Mouse (Mus musculus) embryonic facial prominence, embryonic 14.5 days (tissue): ENCODE data around the gene Abhd16b. TPM values are rescaled to one million over a fixed set of nuclear protein-coding genes. Genes with fewer than 3 reads are reported as not detected.

ENCODE experiments used
- ATAC-seq: fragments of 200-750 bp; cut with Nextera tagmentation; 2 replicates; pipeline ENCODE4 v1.8.0; 2017; ENCODE audit warnings: low read depth, moderate number of reproducible peaks, moderate TSS enrichment
- DNase-seq: peaks from one replicate; pipeline ENCODE4 v3.0.0-alpha.2; 2015; ENCODE audit warnings: low spot score
- H3K27ac ChIP-seq: fragments of 300-500 bp; sonication (generic); replicated peaks from 2 replicates; pipeline ENCODE4 v1.5.1; 2014; ENCODE audit warnings: low read depth, mild to moderate bottlenecking, low read length, moderate library complexity
- H3K27me3 ChIP-seq: fragments of 300-500 bp; sonication (generic); replicated peaks from 2 replicates; pipeline ENCODE4 v1.6.1; 2014; ENCODE audit warnings: low read length; ENCODE audit not compliant: control insufficient read depth, insufficient read depth
- H3K36me3 ChIP-seq: fragments of 300-500 bp; sonication (generic); 2 replicates; pipeline ENCODE4 v1.6.1; 2014; ENCODE audit warnings: low read length, mixed read lengths; ENCODE audit not compliant: control insufficient read depth, insufficient read depth
- H3K4me1 ChIP-seq: fragments of 300-500 bp; sonication (generic); 2 replicates; pipeline ENCODE4 v1.6.1; 2014; ENCODE audit warnings: antibody characterized with exemption, low read length; ENCODE audit not compliant: control insufficient read depth, insufficient read depth
- H3K4me2 ChIP-seq: fragments of 300-500 bp; sonication (generic); 2 replicates; pipeline ENCODE4 v1.6.1; 2014; ENCODE audit warnings: low read depth, mild to moderate bottlenecking, low read length, moderate library complexity, mixed read lengths
- H3K4me3 ChIP-seq: fragments of 300-500 bp; sonication (generic); 2 replicates; pipeline ENCODE4 v1.5.1; 2014; ENCODE audit warnings: low read depth, mild to moderate bottlenecking, low read length
- H3K9ac ChIP-seq: fragments of 300-500 bp; sonication (generic); 2 replicates; pipeline ENCODE4 v1.6.1; 2014; ENCODE audit warnings: low read depth, mild to moderate bottlenecking, low read length, moderate library complexity, mixed read lengths
- H3K9me3 ChIP-seq: fragments of 300-500 bp; sonication (generic); 2 replicates; pipeline ENCODE4 v1.6.1; 2016; ENCODE audit warnings: low read length; ENCODE audit not compliant: control insufficient read depth
- WGBS: fragments of 180-500 bp; shearing (Covaris S2); extraction: QIAGEN DNeasy Blood & Tissue Kit; methylation state at CpG from one replicate; pipeline ENCODE4 v1.1.7; 2014; 5-methylcytosine and 5-hydroxymethylcytosine counted together
- polyA plus RNA-seq: library from polyadenylated mRNA; unstranded; fragments of >200 nt; fragmentation: Nextera tagmentation; extraction: Ambion mirVana; gene quantifications from 2 replicates; pipeline ENCODE4 v1.2.1, GENCODE M21; 2014

The Abhd16b gene
- polyA plus RNA-seq, 1 experiment from 2014 or later, result 0.21 TPM

- Histone ChIP-seq H3K4me1 (no peaks in the 10 kb centered on the region), H3K27ac (peak overlapping the region; percentile 35; the same call in 1 of the 2 replicates), H3K9me3 (no peaks in the 10 kb centered on the region), H3K4me3 (no peak overlapping the region), H3K9ac (no peak overlapping the region), H3K4me2 (no peak overlapping the region), H3K27me3 (no peaks in the 10 kb centered on the region), H3K36me3 (peaks cover 22% of the 10 kb centered on the region; the same call in 1 of the 2 replicates)
- WGBS, result 93% methylated on average over 2 of the region's 2 CpGs
- ATAC-seq, result peak; percentile 95
- DNase-seq, result peak; percentile 76
Measured at GRCm38 (mm10) chr2:181537444-181538047, 44.5 kb downstream of the Abhd16b start.

GRCm38 (mm10) chr2:181541761-181542380, 48.9 kb downstream of the Abhd16b start:
- 92% methylated on average over 6 of the region's 6 CpGs for WGBS
- Histone ChIP-seq H3K9me3 (no peaks in the 10 kb centered on the region), H3K9ac (no peak overlapping the region), H3K4me1 (no peaks in the 10 kb centered on the region), H3K36me3 (peaks cover 26% of the 10 kb centered on the region), H3K4me2 (no peak overlapping the region), H3K4me3 (no peak overlapping the region), H3K27me3 (no peaks in the 10 kb centered on the region), H3K27ac (no peak overlapping the region)
- DNase-seq (no peak), ATAC-seq (no peak)

Other genes with a start within 250 kb of the Abhd16b start
- 13.5 and 15.9 TPM in 2 replicates for gene Gmeb2, start 205.2 kb upstream of the Abhd16b start, polyA plus RNA-seq
- 69.4 and 72.7 TPM in 2 replicates for gene Stmn3, start 178.7 kb upstream of the Abhd16b start, polyA plus RNA-seq
- gene Rtel1, start 173.5 kb upstream of the Abhd16b start, polyA plus RNA-seq, result 37.1 and 48.8 TPM in 2 replicates
- gene Zgpat, start 128.3 kb upstream of the Abhd16b start, polyA plus RNA-seq, result 30.1 and 36.6 TPM in 2 replicates
- gene Arfrp1, start 127.8 kb upstream of the Abhd16b start, polyA plus RNA-seq, result 43.7 and 48.1 TPM in 2 replicates
- 17.4 and 18.4 TPM in 2 replicates for gene Lime1, start 113.1 kb upstream of the Abhd16b start, polyA plus RNA-seq
- 5.7 and 5.9 TPM in 2 replicates for gene Zbtb46, start 33.8 kb upstream of the Abhd16b start, polyA plus RNA-seq
- gene Tpd52l2, start 3.9 kb downstream of the Abhd16b start, polyA plus RNA-seq, result 159 and 164 TPM in 2 replicates
- 80.4 and 84.2 TPM in 2 replicates for gene Dnajc5, start 27.3 kb downstream of the Abhd16b start, polyA plus RNA-seq
- gene Uckl1, start 91.7 kb downstream of the Abhd16b start, polyA plus RNA-seq, result 45.2 and 49.3 TPM in 2 replicates
- gene Prpf6, start 98.7 kb downstream of the Abhd16b start, polyA plus RNA-seq, result 57.4 and 61.7 TPM in 2 replicates
- gene Zfp512b, start 99.6 kb downstream of the Abhd16b start, polyA plus RNA-seq, result 42.0 and 46.5 TPM in 2 replicates
- 13.1 and 13.2 TPM in 2 replicates for gene Samd10, start 106.0 kb downstream of the Abhd16b start, polyA plus RNA-seq
- gene Gm29797, start 163.8 kb downstream of the Abhd16b start, polyA plus RNA-seq, result 0.47 TPM in 1 of 2 replicates, not detected in the other
- 43.9 and 46.5 TPM in 2 replicates for gene Sox18, start 178.4 kb downstream of the Abhd16b start, polyA plus RNA-seq
- gene Tcea2, start 187.1 kb downstream of the Abhd16b start, polyA plus RNA-seq, result 21.2 and 26.8 TPM in 2 replicates
- 82.2 and 88.4 TPM in 2 replicates for gene Rgs19, start 200.8 kb downstream of the Abhd16b start, polyA plus RNA-seq
- gene Lkaaear1, start 205.2 kb downstream of the Abhd16b start, polyA plus RNA-seq, result not detected in 2 replicates
- 2.0 and 2.5 TPM in 2 replicates for gene Oprl1, start 221.8 kb downstream of the Abhd16b start, polyA plus RNA-seq